Mouse (Mus musculus) heart, embryonic 15.5 days (tissue): ENCODE measurements around the gene Dhrs3. TPM values are rescaled to one million over a fixed set of nuclear protein-coding genes. Genes with fewer than 3 reads are reported as not detected.

Experiments used
- ATAC-seq: fragments of 200-750 bp; cut with Nextera tagmentation; replicated peaks from 2 replicates; pipeline ENCODE4 v1.8.0; 2017; ENCODE audit warnings: low read depth, moderate TSS enrichment; ENCODE audit not compliant: insufficient number of reproducible peaks, insufficient read depth, low FRiP score
- H3K27ac ChIP-seq: fragments of 300-500 bp; sonication (generic); 2 replicates; pipeline ENCODE4 v1.5.1; 2015; ENCODE audit warnings: mild to moderate bottlenecking, inconsistent platforms
- H3K27me3 ChIP-seq: fragments of 300-500 bp; sonication (generic); 2 replicates; pipeline ENCODE4 v1.6.1; 2015; ENCODE audit warnings: inconsistent platforms
- H3K36me3 ChIP-seq: fragments of 300-500 bp; sonication (generic); 2 replicates; pipeline ENCODE4 v1.6.1; 2015; ENCODE audit warnings: mild to moderate bottlenecking, inconsistent platforms
- H3K4me1 ChIP-seq: fragments of 300-500 bp; sonication (generic); replicated peaks from 2 replicates; pipeline ENCODE4 v1.6.1; 2015; ENCODE audit warnings: inconsistent platforms
- H3K4me2 ChIP-seq: fragments of 300-500 bp; sonication (generic); 2 replicates; pipeline ENCODE4 v1.6.1; 2015; ENCODE audit warnings: inconsistent platforms, mild to moderate bottlenecking, moderate library complexity
- H3K4me3 ChIP-seq: fragments of 300-500 bp; sonication (generic); 2 replicates; pipeline ENCODE4 v1.5.1; 2015; ENCODE audit warnings: mild to moderate bottlenecking, inconsistent platforms
- H3K9ac ChIP-seq: fragments of 300-500 bp; sonication (generic); 2 replicates; pipeline ENCODE4 v1.6.1; 2015; ENCODE audit warnings: mild to moderate bottlenecking, inconsistent platforms
- H3K9me3 ChIP-seq: fragments of 300-500 bp; sonication (generic); replicated peaks from 2 replicates; pipeline ENCODE4 v1.6.1; 2016; ENCODE audit warnings: inconsistent platforms
- WGBS: fragments of 180-500 bp; shearing (Covaris S2); methylation state at CpG from one replicate; pipeline ENCODE4 v1.1.7; 2015; ENCODE audit warnings: mixed read lengths; 5-methylcytosine and 5-hydroxymethylcytosine counted together
- polyA plus RNA-seq: library from polyadenylated mRNA; unstranded; fragments of >200 nt; fragmentation: Nextera tagmentation; extraction: Ambion mirVana; gene quantifications from 2 replicates; pipeline ENCODE4 v1.2.1, GENCODE M21; 2015

Dhrs3 gene
- polyA plus RNA-seq, 1 experiment from 2014 or later = 36.3 TPM

GRCm38 (mm10) chr4:144977057-144977456 is 84.4 kb downstream of the Dhrs3 start:
- 26% methylated on average over 1 of the region's 1 CpGs for WGBS
- H3K27me3 ChIP-seq = no peaks in the 10 kb centered on the region
- peak overlapping the region; percentile 24; the same call in 1 of the 2 replicates for H3K27ac ChIP-seq
- H3K4me3 ChIP-seq = no peak overlapping the region
- H3K4me1 ChIP-seq = peaks cover 25% of the 10 kb centered on the region
- no peaks in the 10 kb centered on the region for H3K9me3 ChIP-seq
- ATAC-seq = no peak
- no peak overlapping the region for H3K9ac ChIP-seq
- peaks cover 9% of the 10 kb centered on the region; the same call in 1 of the 2 replicates for H3K36me3 ChIP-seq
- no peak overlapping the region for H3K4me2 ChIP-seq

Other genes starting within 250 kb of the Dhrs3 start
- not detected in 2 replicates for gene Gm436, start 206.5 kb upstream of the Dhrs3 start, polyA plus RNA-seq
- not detected in 2 replicates for gene Gm13178, start 171.4 kb upstream of the Dhrs3 start, polyA plus RNA-seq
- gene Gm438, start 106.2 kb upstream of the Dhrs3 start, polyA plus RNA-seq = not detected in 2 replicates